Mouse (Mus musculus): Measurements from ENCODE around the gene Rhbdf2. TPM values are rescaled to one million over a fixed set of nuclear protein-coding genes. Genes with fewer than 3 reads are reported as not detected.
"Not testable (repeated sequence)": the region's sequence is repeated elsewhere in the genome, so short reads cannot be mapped to it uniquely, and the experiment has no call there.

Gene Rhbdf2
- total RNA-seq (2017): 55.6 and 69.0 TPM in 2 replicates

- ATAC-seq (ENCODE audit: extremely low read depth, insufficient number of reproducible peaks, low FRiP score, poor library complexity, severe bottlenecking): no peak
Measured at GRCm38 (mm10) chr11:116626299-116627071, at the start of gene Rhbdf2. Gene Rhbdf2 (minus strand): TSS chr11:116627019.

- no peak for ATAC-seq (ENCODE audit: extremely low read depth, insufficient number of reproducible peaks, low FRiP score, poor library complexity, severe bottlenecking)
Measured at GRCm38 (mm10) chr11:116676175-116676976, 49.6 kb upstream of the Rhbdf2 start.

GRCm38 (mm10) chr11:116675429-116675828, 48.6 kb upstream of the Rhbdf2 start:
- ATAC-seq (ENCODE audit: extremely low read depth, insufficient number of reproducible peaks, low FRiP score, poor library complexity, severe bottlenecking): not testable (repeated sequence)

GRCm38 (mm10) chr11:116674616-116675379, 48.0 kb upstream of the Rhbdf2 start:
- no peak for ATAC-seq (ENCODE audit: extremely low read depth, insufficient number of reproducible peaks, low FRiP score, poor library complexity, severe bottlenecking)

GRCm38 (mm10) chr11:116673410-116673809, 46.6 kb upstream of the Rhbdf2 start:
- no peak for ATAC-seq (ENCODE audit: extremely low read depth, insufficient number of reproducible peaks, low FRiP score, poor library complexity, severe bottlenecking)

- ATAC-seq (ENCODE audit: extremely low read depth, insufficient number of reproducible peaks, low FRiP score, poor library complexity, severe bottlenecking): no peak
Measured at GRCm38 (mm10) chr11:116672595-116672994, 45.8 kb upstream of the Rhbdf2 start.

GRCm38 (mm10) chr11:116671845-116672434, 45.1 kb upstream of the Rhbdf2 start:
- no peak for ATAC-seq (ENCODE audit: extremely low read depth, insufficient number of reproducible peaks, low FRiP score, poor library complexity, severe bottlenecking)

- ATAC-seq (ENCODE audit: extremely low read depth, insufficient number of reproducible peaks, low FRiP score, poor library complexity, severe bottlenecking): peak; percentile 91
Measured at GRCm38 (mm10) chr11:116671112-116671844, 44.5 kb upstream of the Rhbdf2 start.

GRCm38 (mm10) chr11:116670386-116670785, 43.6 kb upstream of the Rhbdf2 start:
- no peak for ATAC-seq (ENCODE audit: extremely low read depth, insufficient number of reproducible peaks, low FRiP score, poor library complexity, severe bottlenecking)

- no peak for ATAC-seq (ENCODE audit: extremely low read depth, insufficient number of reproducible peaks, low FRiP score, poor library complexity, severe bottlenecking)
Measured at GRCm38 (mm10) chr11:116669787-116670365, 43.1 kb upstream of the Rhbdf2 start.

- no peak for ATAC-seq (ENCODE audit: extremely low read depth, insufficient number of reproducible peaks, low FRiP score, poor library complexity, severe bottlenecking)
Measured at GRCm38 (mm10) chr11:116669316-116669715, 42.5 kb upstream of the Rhbdf2 start.

- ATAC-seq (ENCODE audit: extremely low read depth, insufficient number of reproducible peaks, low FRiP score, poor library complexity, severe bottlenecking): no peak
Measured at GRCm38 (mm10) chr11:116668839-116669238, 42.0 kb upstream of the Rhbdf2 start.

- ATAC-seq (ENCODE audit: extremely low read depth, insufficient number of reproducible peaks, low FRiP score, poor library complexity, severe bottlenecking): no peak
Measured at GRCm38 (mm10) chr11:116668381-116668825, 41.6 kb upstream of the Rhbdf2 start.

- no peak for ATAC-seq (ENCODE audit: extremely low read depth, insufficient number of reproducible peaks, low FRiP score, poor library complexity, severe bottlenecking)
Measured at GRCm38 (mm10) chr11:116667930-116668329, 41.1 kb upstream of the Rhbdf2 start.

- not testable (repeated sequence) for ATAC-seq (ENCODE audit: extremely low read depth, insufficient number of reproducible peaks, low FRiP score, poor library complexity, severe bottlenecking)
Measured at GRCm38 (mm10) chr11:116667012-116667411, 40.2 kb upstream of the Rhbdf2 start.

GRCm38 (mm10) chr11:116666566-116666965, 39.7 kb upstream of the Rhbdf2 start:
- no peak for ATAC-seq (ENCODE audit: extremely low read depth, insufficient number of reproducible peaks, low FRiP score, poor library complexity, severe bottlenecking)

GRCm38 (mm10) chr11:116665289-116665688, 38.5 kb upstream of the Rhbdf2 start:
- ATAC-seq (ENCODE audit: extremely low read depth, insufficient number of reproducible peaks, low FRiP score, poor library complexity, severe bottlenecking): no peak

GRCm38 (mm10) chr11:116661948-116662377, 35.1 kb upstream of the Rhbdf2 start:
- ATAC-seq (ENCODE audit: extremely low read depth, insufficient number of reproducible peaks, low FRiP score, poor library complexity, severe bottlenecking): no peak
